Mouse (Mus musculus): ENCODE measurements around the gene Fgd3. TPM values are rescaled to one million over a fixed set of nuclear protein-coding genes. Genes with fewer than 3 reads are reported as not detected.
A peak's percentile ranks its signal among the peaks of the same experiment; 100 is the strongest.

Fgd3 gene
- polyA plus RNA-seq, 1 experiment from 2014 or later = 0.58 TPM

- H3K4me3 ChIP-seq (ENCODE audit: low read depth, low read length) = 0 out of 2 replicates have a peak overlapping the region, but pooled peaks have one; percentile 92
- H3K36me3 ChIP-seq (ENCODE audit: control insufficient read depth, insufficient read depth, low read length) = no peaks in the 10 kb centered on the region
- DNase-seq (ENCODE audit: low spot score) (peak; percentile 57), ATAC-seq (ENCODE audit: low read depth) (no peak)
- 0 out of 2 replicates have a peak, but pooled peaks cover 5% of the 10 kb centered on the region for H3K9me3 ChIP-seq (ENCODE audit: control insufficient read depth, low read length)
- peak overlapping the region; percentile 87; the same call in 1 of the 2 replicates for H3K9ac ChIP-seq (ENCODE audit: low read depth, low read length)
- no peaks in the 10 kb centered on the region for H3K27me3 ChIP-seq (replicated peaks; ENCODE audit: control insufficient read depth, insufficient read depth, low read length)
- peaks cover 26% of the 10 kb centered on the region for H3K4me1 ChIP-seq (ENCODE audit: control insufficient read depth, insufficient read depth, low read length)
- peak overlapping the region; percentile 78 for H3K27ac ChIP-seq (replicated peaks; ENCODE audit: low read depth, low read length)
- H3K4me2 ChIP-seq (ENCODE audit: low read depth, low read length) = peak overlapping the region; percentile 87
- WGBS = 41% methylated on average over 9 of the region's 9 CpGs
These were observed 103.1 kb downstream of the Fgd3 start for GRCm38 (mm10) chr13:49216808-49217561.

GRCm38 (mm10) chr13:49216220-49216552, 103.9 kb downstream of the Fgd3 start:
- peak; percentile 43 for ATAC-seq (ENCODE audit: low read depth)
- Histone ChIP-seq H3K4me2 (ENCODE audit: low read depth, low read length) (peak overlapping the region; percentile 87), H3K36me3 (ENCODE audit: control insufficient read depth, insufficient read depth, low read length) (no peaks in the 10 kb centered on the region), H3K9ac (ENCODE audit: low read depth, low read length) (peak overlapping the region; percentile 87), H3K4me1 (ENCODE audit: control insufficient read depth, insufficient read depth, low read length) (peaks cover 34% of the 10 kb centered on the region), H3K27me3 (replicated peaks; ENCODE audit: control insufficient read depth, insufficient read depth, low read length) (no peaks in the 10 kb centered on the region), H3K9me3 (ENCODE audit: control insufficient read depth, low read length) (0 out of 2 replicates have a peak, but pooled peaks cover 4% of the 10 kb centered on the region), H3K27ac (replicated peaks; ENCODE audit: low read depth, low read length) (peak overlapping the region; percentile 78), H3K4me3 (ENCODE audit: low read depth, low read length) (peak overlapping the region; percentile 92)
- no peak for DNase-seq (ENCODE audit: low spot score)
- 4% methylated on average over 17 of the region's 17 CpGs for WGBS

- DNase-seq (ENCODE audit: low spot score) (peak; percentile 98), ATAC-seq (ENCODE audit: low read depth) (peak; percentile 91)
- Histone ChIP-seq H3K4me3 (ENCODE audit: low read depth, low read length) (peak within 1 kb of the TSS; percentile 92), H3K9ac (ENCODE audit: low read depth, low read length) (peak within 1 kb of the TSS; percentile 87), H3K27ac (replicated peaks; ENCODE audit: low read depth, low read length) (peak within 1 kb of the TSS; percentile 78), H3K4me1 (ENCODE audit: control insufficient read depth, insufficient read depth, low read length) (peaks cover 35% of the 10 kb centered on the region), H3K4me2 (ENCODE audit: low read depth, low read length) (peak within 1 kb of the TSS; percentile 87), H3K9me3 (ENCODE audit: control insufficient read depth, low read length) (no peaks in the 10 kb centered on the region), H3K27me3 (replicated peaks; ENCODE audit: control insufficient read depth, insufficient read depth, low read length) (no peaks in the 10 kb centered on the region), H3K36me3 (ENCODE audit: control insufficient read depth, insufficient read depth, low read length) (no peaks in the 10 kb centered on the region)
- WGBS = under 1% methylated on average over 26 of the region's 78 CpGs
These were observed 104.4 kb downstream of the Fgd3 start, which contains the start of gene Card19 for GRCm38 (mm10) chr13:49215504-49216219. Card19 (minus strand) TSS chr13:49216037.

GRCm38 (mm10) chr13:49215128-49215503, 105.0 kb downstream of the Fgd3 start:
- Histone ChIP-seq H3K9me3 (ENCODE audit: control insufficient read depth, low read length) (no peaks in the 10 kb centered on the region), H3K36me3 (ENCODE audit: control insufficient read depth, insufficient read depth, low read length) (no peaks in the 10 kb centered on the region), H3K4me3 (ENCODE audit: low read depth, low read length) (peak overlapping the region; percentile 92), H3K4me1 (ENCODE audit: control insufficient read depth, insufficient read depth, low read length) (peaks cover 35% of the 10 kb centered on the region), H3K4me2 (ENCODE audit: low read depth, low read length) (peak overlapping the region; percentile 87), H3K27ac (replicated peaks; ENCODE audit: low read depth, low read length) (peak overlapping the region; percentile 78; the same call in 1 of the 2 replicates), H3K27me3 (replicated peaks; ENCODE audit: control insufficient read depth, insufficient read depth, low read length) (no peaks in the 10 kb centered on the region), H3K9ac (ENCODE audit: low read depth, low read length) (peak overlapping the region; percentile 87)
- ATAC-seq (ENCODE audit: low read depth) = no peak
- DNase-seq (ENCODE audit: low spot score) = no peak
- WGBS = 5% methylated on average over 5 of the region's 5 CpGs

- H3K36me3 ChIP-seq (ENCODE audit: control insufficient read depth, insufficient read depth, low read length) = no peaks in the 10 kb centered on the region
- peak overlapping the region; percentile 87 for H3K4me2 ChIP-seq (ENCODE audit: low read depth, low read length)
- WGBS = 76% methylated on average over 3 of the region's 3 CpGs
- DNase-seq (ENCODE audit: low spot score) (no peak), ATAC-seq (ENCODE audit: low read depth) (no peak)
- H3K9me3 ChIP-seq (ENCODE audit: control insufficient read depth, low read length) = no peaks in the 10 kb centered on the region
- no peak overlapping the region; the same call in 1 of the 2 replicates for H3K4me3 ChIP-seq (ENCODE audit: low read depth, low read length)
- H3K27ac ChIP-seq (replicated peaks; ENCODE audit: low read depth, low read length) = no peak overlapping the region
- H3K27me3 ChIP-seq (replicated peaks; ENCODE audit: control insufficient read depth, insufficient read depth, low read length) = no peaks in the 10 kb centered on the region
- H3K9ac ChIP-seq (ENCODE audit: low read depth, low read length) = no peak overlapping the region
- H3K4me1 ChIP-seq (ENCODE audit: control insufficient read depth, insufficient read depth, low read length) = peaks cover 35% of the 10 kb centered on the region
These were observed 105.7 kb downstream of the Fgd3 start for GRCm38 (mm10) chr13:49214454-49214853.

- Histone ChIP-seq H3K4me3 (ENCODE audit: low read depth, low read length) (no peak overlapping the region), H3K27me3 (replicated peaks; ENCODE audit: control insufficient read depth, insufficient read depth, low read length) (no peaks in the 10 kb centered on the region), H3K9me3 (ENCODE audit: control insufficient read depth, low read length) (no peaks in the 10 kb centered on the region), H3K4me1 (ENCODE audit: control insufficient read depth, insufficient read depth, low read length) (peaks cover 35% of the 10 kb centered on the region), H3K27ac (replicated peaks; ENCODE audit: low read depth, low read length) (no peak overlapping the region), H3K36me3 (ENCODE audit: control insufficient read depth, insufficient read depth, low read length) (no peaks in the 10 kb centered on the region), H3K4me2 (ENCODE audit: low read depth, low read length) (no peak overlapping the region), H3K9ac (ENCODE audit: low read depth, low read length) (no peak overlapping the region)
- WGBS = 70% methylated on average over 4 of the region's 4 CpGs
- DNase-seq (ENCODE audit: low spot score) (no peak), ATAC-seq (ENCODE audit: low read depth) (no peak)
These were observed 106.6 kb downstream of the Fgd3 start for GRCm38 (mm10) chr13:49213531-49213932.

GRCm38 (mm10) chr13:49212711-49213500, 107.2 kb downstream of the Fgd3 start:
- Histone ChIP-seq H3K27me3 (replicated peaks; ENCODE audit: control insufficient read depth, insufficient read depth, low read length) (no peaks in the 10 kb centered on the region), H3K27ac (replicated peaks; ENCODE audit: low read depth, low read length) (no peak overlapping the region), H3K4me3 (ENCODE audit: low read depth, low read length) (no peak overlapping the region), H3K9ac (ENCODE audit: low read depth, low read length) (no peak overlapping the region), H3K4me2 (ENCODE audit: low read depth, low read length) (no peak overlapping the region), H3K9me3 (ENCODE audit: control insufficient read depth, low read length) (no peaks in the 10 kb centered on the region), H3K4me1 (ENCODE audit: control insufficient read depth, insufficient read depth, low read length) (peaks cover 35% of the 10 kb centered on the region), H3K36me3 (ENCODE audit: control insufficient read depth, insufficient read depth, low read length) (peaks cover 1% of the 10 kb centered on the region; the same call in 1 of the 2 replicates)
- no peak for DNase-seq (ENCODE audit: low spot score)
- WGBS = 95% methylated on average over 4 of the region's 4 CpGs
- no peak for ATAC-seq (ENCODE audit: low read depth)

All from embryonic facial prominence, embryonic 14.5 days (tissue).